ENCODE assay signal across 8 mouse cellular contexts in genomic region chr16:50753612-50754389, GRCm38 (mm10).
A peak's percentile ranks its signal among the peaks of the same experiment; 100 is the strongest.
DNase-seq lines count a peak whose midpoint lies in the region; ATAC-seq lines count a peak whose summit lies in the region.

No protein-coding gene starts in this region.

- H3K9me3 ChIP-seq in hindbrain, embryonic 10.5 days: no peaks in the 10 kb centered on the region
- H3K9me3 ChIP-seq in hindbrain, embryonic 11.5 days (ENCODE audit: control insufficient read depth, low read length): no peaks in the 10 kb centered on the region
- H3K9me3 ChIP-seq in embryonic facial prominence, embryonic 11.5 days (replicated peaks; ENCODE audit: control insufficient read depth, low read length): no peaks in the 10 kb centered on the region
- H3K9me3 ChIP-seq in liver, embryonic 15.5 days (replicated peaks): no peaks in the 10 kb centered on the region

- intact Hi-C loops in heart, postnatal 14 days (cut with DNase I): no loop called here

- H3K9ac ChIP-seq in hindbrain, embryonic 11.5 days (ENCODE audit: low read depth, low read length): no peak overlapping the region
- no peak overlapping the region for H3K9ac ChIP-seq in embryonic facial prominence, embryonic 11.5 days (replicated peaks; ENCODE audit: low read length)
- H3K9ac ChIP-seq in liver, embryonic 15.5 days: no peak overlapping the region

- 23% methylated on average over 3 of the region's 3 CpGs for WGBS in hindbrain, embryonic 10.5 days
- 12% methylated on average over 3 of the region's 3 CpGs for WGBS in hindbrain, embryonic 11.5 days
- WGBS in embryonic facial prominence, embryonic 11.5 days: 3% methylated on average over 3 of the region's 3 CpGs
- WGBS in liver, embryonic 15.5 days (ENCODE audit: insufficient replicate concordance): 9% methylated on average over 3 of the region's 3 CpGs

- H3K27ac ChIP-seq in hindbrain, embryonic 10.5 days: no peak overlapping the region
- H3K27ac ChIP-seq in hindbrain, embryonic 11.5 days (ENCODE audit: low read depth, low read length): no peak overlapping the region
- H3K27ac ChIP-seq in embryonic facial prominence, embryonic 11.5 days (replicated peaks; ENCODE audit: low read depth, low read length): no peak overlapping the region
- no peak overlapping the region for H3K27ac ChIP-seq in liver, embryonic 15.5 days (replicated peaks)

- no peak for ATAC-seq in hindbrain, embryonic 11.5 days (ENCODE audit: low FRiP score)
- ATAC-seq in embryonic facial prominence, embryonic 11.5 days (replicated peaks; ENCODE audit: insufficient number of reproducible peaks, low FRiP score, low TSS enrichment, low read depth): no peak
- ATAC-seq in liver, embryonic 15.5 days (ENCODE audit: insufficient read depth): no peak

- H3K4me1 ChIP-seq in hindbrain, embryonic 10.5 days (replicated peaks): peaks cover 8% of the 10 kb centered on the region
- H3K4me1 ChIP-seq in hindbrain, embryonic 11.5 days (replicated peaks; ENCODE audit: control insufficient read depth, insufficient read depth, low read length): no peaks in the 10 kb centered on the region
- H3K4me1 ChIP-seq in embryonic facial prominence, embryonic 11.5 days (ENCODE audit: control insufficient read depth, insufficient read depth, low read length): no peaks in the 10 kb centered on the region
- no peaks in the 10 kb centered on the region for H3K4me1 ChIP-seq in liver, embryonic 15.5 days (replicated peaks)

- H3K36me3 ChIP-seq in hindbrain, embryonic 10.5 days: no peaks in the 10 kb centered on the region
- H3K36me3 ChIP-seq in hindbrain, embryonic 11.5 days (ENCODE audit: control insufficient read depth, insufficient read depth, low read length): no peaks in the 10 kb centered on the region
- no peaks in the 10 kb centered on the region for H3K36me3 ChIP-seq in embryonic facial prominence, embryonic 11.5 days (replicated peaks; ENCODE audit: control insufficient read depth, insufficient read depth, low read depth, low read length)
- no peaks in the 10 kb centered on the region for H3K36me3 ChIP-seq in liver, embryonic 15.5 days (replicated peaks)

- no peak overlapping the region for H3K4me2 ChIP-seq in hindbrain, embryonic 11.5 days (replicated peaks; ENCODE audit: low read depth, low read length)
- H3K4me2 ChIP-seq in embryonic facial prominence, embryonic 11.5 days (ENCODE audit: low read depth, low read length): no peak overlapping the region
- 0 out of 2 replicates have a peak overlapping the region, but pooled peaks have one; percentile 5 for H3K4me2 ChIP-seq in liver, embryonic 15.5 days

- H3K27me3 ChIP-seq in hindbrain, embryonic 10.5 days (ENCODE audit: insufficient read depth, poor library complexity, severe bottlenecking): no peaks in the 10 kb centered on the region
- no peaks in the 10 kb centered on the region for H3K27me3 ChIP-seq in hindbrain, embryonic 11.5 days (ENCODE audit: control insufficient read depth, insufficient read depth, low read length)
- no peaks in the 10 kb centered on the region for H3K27me3 ChIP-seq in embryonic facial prominence, embryonic 11.5 days (ENCODE audit: control insufficient read depth, insufficient read depth, low read length)
- no peaks in the 10 kb centered on the region for H3K27me3 ChIP-seq in liver, embryonic 15.5 days

- no peak overlapping the region for H3K4me3 ChIP-seq in hindbrain, embryonic 10.5 days
- no peak overlapping the region for H3K4me3 ChIP-seq in hindbrain, embryonic 11.5 days (ENCODE audit: low read depth, low read length)
- no peak overlapping the region for H3K4me3 ChIP-seq in embryonic facial prominence, embryonic 11.5 days (ENCODE audit: low read depth, low read length)
- no peak overlapping the region for H3K4me3 ChIP-seq in liver, embryonic 15.5 days (replicated peaks)

- DNase-seq in hindbrain, embryonic 10.5 days (ENCODE audit: low spot score): peak; percentile 8
- DNase-seq in hindbrain, embryonic 11.5 days (ENCODE audit: low spot score): no peak
- peak; percentile 43 for DNase-seq in embryonic facial prominence, embryonic 11.5 days (ENCODE audit: low spot score)
- DNase-seq in heart, postnatal 14 days: peak; percentile 51 to 63
- DNase-seq in cerebellum, postnatal 10 days: no peak
- no peak for DNase-seq in left cerebral cortex, adult 8-10 months (ENCODE audit: low spot score in 2 of 2)
- no peak for DNase-seq in retina, postnatal 1 day

Comparison
In these comparisons a context has a peak if more than half of its experiments do, and no peak if none do; other contexts are left out.
1. DNase-seq: peak in hindbrain, embryonic 10.5 days (single experiment), embryonic facial prominence, embryonic 11.5 days (single experiment) and heart, postnatal 14 days (2 of 2); none in hindbrain, embryonic 11.5 days (single experiment), cerebellum, postnatal 10 days (0 of 2), left cerebral cortex, adult 8-10 months (0 of 2) and retina, postnatal 1 day (single experiment).